Mouse (Mus musculus): ENCODE measurements at regions not wholly inside any gene's neighbourhood (a gene's known extent, or its start where the extent isn't known, plus 50 kb on each side); places are given as distances from the start of the nearest gene placed in this dataset.

DNA sequence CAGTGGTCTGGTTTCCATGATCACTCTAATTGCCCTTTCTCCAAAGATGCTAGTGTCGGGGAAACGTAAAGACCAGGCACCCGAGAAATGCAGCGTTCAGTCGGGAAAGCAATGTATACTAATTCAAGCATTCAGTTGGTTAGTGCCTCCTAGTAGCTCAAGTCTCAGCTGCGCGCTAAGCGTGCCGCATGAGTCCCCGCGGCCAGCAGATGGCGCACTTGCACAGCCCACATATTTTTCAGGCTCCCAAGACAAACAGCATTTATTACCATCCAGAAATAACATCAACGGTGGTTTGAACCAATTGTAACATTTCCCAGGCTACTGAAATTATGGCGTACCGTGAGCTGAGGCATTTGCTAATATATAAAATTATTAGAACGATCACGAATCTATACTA, 222.3 kb downstream of the Brms1l start:
- TF ChIP-seq CTCF (IDR thresholded peaks at IDR 0.05) (peak; percentile 91), EP300 (IDR thresholded peaks at IDR 0.05) (no peak)
